Mouse (Mus musculus): ENCODE data around the gene Gm10377. TPM values are rescaled to one million over a fixed set of nuclear protein-coding genes. Genes with fewer than 3 reads are reported as not detected.
"Not testable (repeated sequence)": the region's sequence is repeated elsewhere in the genome, so short reads cannot be mapped to it uniquely, and the experiment has no call there.

Gm10377 gene
- not detected in 2 replicates for polyA plus RNA-seq (2015; fragmentation: Nextera tagmentation; extraction: Ambion mirVana)

GRCm38 (mm10) chr14:42797887-42798286, at the start of gene Gm10377:
Gm10377 (minus strand) TSS chr14:42797987.
- not testable (repeated sequence) for H3K9ac ChIP-seq (ENCODE audit: low read length); H3K9me3 ChIP-seq (ENCODE audit: control insufficient read depth, low read length); H3K4me2 ChIP-seq (ENCODE audit: low read depth, low read length); H3K4me3 ChIP-seq (ENCODE audit: low read length); H3K27me3 ChIP-seq (ENCODE audit: control insufficient read depth, insufficient read depth, low read depth, low read length); H3K36me3 ChIP-seq (ENCODE audit: control insufficient read depth, insufficient read depth, low read length); ATAC-seq (ENCODE audit: low read depth); H3K4me1 ChIP-seq (replicated peaks; ENCODE audit: control insufficient read depth, insufficient read depth, low read length); H3K27ac ChIP-seq (ENCODE audit: low read length)

GRCm38 (mm10) chr14:42768721-42769120, 29.1 kb downstream of the Gm10377 start, which contains the start of gene Gm3015:
Gm3015 (minus strand) TSS chr14:42768821.
- ATAC-seq (ENCODE audit: low read depth); H3K27ac ChIP-seq (ENCODE audit: low read length); H3K9me3 ChIP-seq (ENCODE audit: control insufficient read depth, low read length); H3K4me2 ChIP-seq (ENCODE audit: low read depth, low read length); H3K9ac ChIP-seq (ENCODE audit: low read length); H3K27me3 ChIP-seq (ENCODE audit: control insufficient read depth, insufficient read depth, low read depth, low read length); H3K36me3 ChIP-seq (ENCODE audit: control insufficient read depth, insufficient read depth, low read length); H3K4me1 ChIP-seq (replicated peaks; ENCODE audit: control insufficient read depth, insufficient read depth, low read length); H3K4me3 ChIP-seq (ENCODE audit: low read length): not testable (repeated sequence)
- 60% methylated on average over 1 of the region's 1 CpGs for WGBS

Other genes with a start within 250 kb of the Gm10377 start
- gene Gm17124, start 198.1 kb downstream of the Gm10377 start, polyA plus RNA-seq (2015; fragmentation: Nextera tagmentation; extraction: Ambion mirVana), result not detected in 2 replicates
- not detected in 2 replicates for gene Gm3633, start 156.1 kb downstream of the Gm10377 start, polyA plus RNA-seq (2015; fragmentation: Nextera tagmentation; extraction: Ambion mirVana)
- gene Gm10378, start 142.0 kb downstream of the Gm10377 start, polyA plus RNA-seq (2015; fragmentation: Nextera tagmentation; extraction: Ambion mirVana), result not detected in 2 replicates
- not detected in 2 replicates for gene Gm3015, start 29.2 kb downstream of the Gm10377 start, polyA plus RNA-seq (2015; fragmentation: Nextera tagmentation; extraction: Ambion mirVana)
- gene Gm21977, start 55.5 kb upstream of the Gm10377 start, polyA plus RNA-seq (2015; fragmentation: Nextera tagmentation; extraction: Ambion mirVana), result not detected in 2 replicates
- gene Gm8082, start 195.6 kb upstream of the Gm10377 start, polyA plus RNA-seq (2015; fragmentation: Nextera tagmentation; extraction: Ambion mirVana), result not detected in 2 replicates
- gene Gm10376, start 217.6 kb upstream of the Gm10377 start, polyA plus RNA-seq (2015; fragmentation: Nextera tagmentation; extraction: Ambion mirVana), result not detected in 2 replicates